Mouse (Mus musculus) ES-Bruce4 (cell line): ENCODE data around the gene Prkag2. TPM values are rescaled to one million over a fixed set of nuclear protein-coding genes. Genes with fewer than 3 reads are reported as not detected.

Experiments used
- H3K27ac ChIP-seq: 2 replicates; pipeline ENCODE4 v1.5.1; 2012; ENCODE audit warnings: low read length, inconsistent platforms; ENCODE audit not compliant: insufficient read depth
- H3K27me3 ChIP-seq: 2 replicates; pipeline ENCODE4 v1.6.1; 2012; ENCODE audit warnings: mild to moderate bottlenecking, low read length, inconsistent platforms; ENCODE audit not compliant: control insufficient read depth, poor library complexity, insufficient read depth, severe bottlenecking
- H3K36me3 ChIP-seq: 2 replicates; pipeline ENCODE4 v1.6.1; 2012; ENCODE audit warnings: inconsistent platforms, mild to moderate bottlenecking, low read length, moderate library complexity; ENCODE audit not compliant: control insufficient read depth, poor library complexity, insufficient read depth, severe bottlenecking
- H3K4me1 ChIP-seq: one replicate; pipeline ENCODE4 v1.8.1; 2011; ENCODE audit warnings: low read length; ENCODE audit not compliant: control insufficient read depth, insufficient read depth
- H3K4me3 ChIP-seq: 2 replicates; pipeline ENCODE4 v1.5.1; 2011; ENCODE audit warnings: low read depth, mild to moderate bottlenecking, low read length
- H3K9ac ChIP-seq: 2 replicates; pipeline ENCODE4 v1.6.1; 2012; ENCODE audit warnings: low read depth, mild to moderate bottlenecking, inconsistent platforms; ENCODE audit not compliant: poor library complexity, severe bottlenecking
- H3K9me3 ChIP-seq: replicated peaks from 2 replicates; pipeline ENCODE4 v1.6.1; 2012; ENCODE audit warnings: mild to moderate bottlenecking, low read length, inconsistent platforms; ENCODE audit not compliant: control insufficient read depth, poor library complexity, insufficient read depth, severe bottlenecking
- CTCF ChIP-seq: IDR thresholded peaks from one replicate; pipeline ENCODE4 v1.8.1; 2011; ENCODE audit warnings: low read depth, low read length
- EP300 ChIP-seq: IDR thresholded peaks from 2 replicates; pipeline ENCODE4 v1.6.1; 2011; ENCODE audit warnings: low read depth, low read length; ENCODE audit not compliant: insufficient read depth
- POLR2A ChIP-seq: IDR thresholded peaks from one replicate; pipeline ENCODE4 v1.8.1; 2011; ENCODE audit warnings: low read length; ENCODE audit not compliant: insufficient read depth
- polyA plus RNA-seq: library from polyadenylated mRNA; stranded (reverse); fragments of >200 nt; gene quantifications from 2 replicates; pipeline ENCODE4 v1.2.4, GENCODE M21; 2011; ENCODE audit warnings: low read depth; ENCODE audit not compliant: missing spikeins, insufficient read depth, insufficient read length

Gene Prkag2
- polyA plus RNA-seq, 1 experiment, result 22.0 TPM

DNA sequence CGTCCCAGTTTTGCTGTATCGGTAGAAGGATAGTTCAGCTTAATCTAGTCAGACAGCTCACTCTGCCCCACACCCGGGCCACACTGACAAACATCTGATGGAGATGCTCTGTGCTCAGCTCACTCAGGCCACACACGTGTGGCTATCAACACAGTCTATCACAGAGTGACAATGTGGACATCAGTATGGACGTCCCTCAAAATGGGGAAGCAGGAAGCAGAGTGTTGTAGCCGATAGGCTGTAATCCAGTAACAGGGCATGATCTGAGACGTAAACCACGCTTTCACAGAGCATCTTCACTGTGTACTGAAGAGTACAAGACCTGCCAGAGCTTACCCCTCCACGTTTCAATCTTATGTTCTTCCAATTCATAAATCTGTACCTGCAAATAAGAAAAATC lies 223.8 kb downstream of the Prkag2 start:
- H3K9me3 ChIP-seq, result no peaks in the 10 kb centered on the region
- H3K27ac ChIP-seq, result no peak overlapping the region
- H3K27me3 ChIP-seq, result no peaks in the 10 kb centered on the region
- H3K4me3 ChIP-seq, result no peak overlapping the region
- TF ChIP-seq CTCF (no peak), EP300 (no peak), POLR2A (no peak)
- no peaks in the 10 kb centered on the region for H3K4me1 ChIP-seq
- H3K36me3 ChIP-seq, result no peaks in the 10 kb centered on the region
- no peak overlapping the region for H3K9ac ChIP-seq

DNA sequence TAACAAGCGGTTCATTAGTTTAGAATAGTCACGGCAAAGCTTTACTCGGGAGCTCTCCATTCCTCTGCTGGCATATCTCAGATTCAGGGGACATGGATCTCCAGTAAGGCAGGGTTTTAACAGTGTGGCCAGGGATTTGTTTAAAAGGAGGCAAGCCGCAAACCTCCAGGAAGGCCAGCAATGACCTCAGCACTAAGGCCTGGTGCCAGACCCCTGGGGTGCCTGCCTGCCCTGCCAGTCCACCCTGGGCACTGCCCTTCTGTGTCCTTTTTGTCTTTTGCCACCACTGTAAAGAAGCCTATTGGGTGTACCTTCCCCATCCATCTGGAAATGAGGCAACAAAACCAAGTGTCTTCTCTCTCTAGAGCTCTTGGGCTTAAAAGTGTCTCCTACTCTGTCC lies 226.3 kb downstream of the Prkag2 start:
- Histone ChIP-seq H3K9ac (no peak overlapping the region), H3K4me3 (no peak overlapping the region), H3K4me1 (no peaks in the 10 kb centered on the region), H3K36me3 (no peaks in the 10 kb centered on the region), H3K27me3 (no peaks in the 10 kb centered on the region), H3K9me3 (no peaks in the 10 kb centered on the region), H3K27ac (no peak overlapping the region)
- TF ChIP-seq POLR2A (no peak), EP300 (no peak), CTCF (no peak)

DNA sequence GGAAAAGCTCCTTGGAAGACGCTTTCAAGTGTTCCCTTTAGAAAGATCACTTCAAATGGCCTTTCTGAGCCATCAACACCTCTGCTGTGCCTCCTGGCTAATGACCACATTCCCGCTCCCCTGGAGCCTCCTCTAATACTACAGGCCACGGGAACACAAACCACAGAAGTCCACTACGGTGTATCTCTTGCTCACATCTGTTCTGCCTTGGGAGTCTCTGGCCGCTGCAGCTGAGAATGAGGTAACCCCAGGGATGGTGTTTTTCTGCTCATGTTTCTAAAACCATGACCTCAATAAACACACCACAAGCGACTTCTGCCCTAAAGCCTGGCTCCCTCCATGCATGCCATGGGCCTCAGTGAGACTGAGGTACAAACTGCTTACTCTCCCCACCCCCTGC lies 227.2 kb downstream of the Prkag2 start:
- no peak overlapping the region for H3K4me3 ChIP-seq
- no peak overlapping the region for H3K27ac ChIP-seq
- H3K9ac ChIP-seq, result no peak overlapping the region
- no peaks in the 10 kb centered on the region for H3K36me3 ChIP-seq
- no peaks in the 10 kb centered on the region for H3K4me1 ChIP-seq
- H3K9me3 ChIP-seq, result no peaks in the 10 kb centered on the region
- no peaks in the 10 kb centered on the region for H3K27me3 ChIP-seq
- no peak for TF ChIP-seq EP300
- no peak for TF ChIP-seq POLR2A
- TF ChIP-seq CTCF, result no peak

GRCm38 (mm10) chr5:24871276-24871675 lies 229.2 kb downstream of the Prkag2 start:
- no peaks in the 10 kb centered on the region for H3K36me3 ChIP-seq

GRCm38 (mm10) chr5:24869796-24870289 lies 230.6 kb downstream of the Prkag2 start:
- H3K27me3 ChIP-seq, result no peaks in the 10 kb centered on the region
- H3K9ac ChIP-seq, result no peak overlapping the region
- H3K27ac ChIP-seq, result no peak overlapping the region
- TF ChIP-seq EP300 (no peak), CTCF (no peak), POLR2A (no peak)
- no peaks in the 10 kb centered on the region for H3K36me3 ChIP-seq
- H3K9me3 ChIP-seq, result no peaks in the 10 kb centered on the region
- H3K4me3 ChIP-seq, result no peak overlapping the region
- no peaks in the 10 kb centered on the region for H3K4me1 ChIP-seq

More at GRCm38 (mm10) chr5:24871276-24871675, 229.2 kb downstream of the Prkag2 start:
- no peaks in the 10 kb centered on the region for H3K27me3 ChIP-seq
- no peak overlapping the region for H3K9ac ChIP-seq
- H3K27ac ChIP-seq, result no peak overlapping the region
- no peak overlapping the region for H3K4me3 ChIP-seq
- H3K4me1 ChIP-seq, result no peaks in the 10 kb centered on the region
- no peaks in the 10 kb centered on the region for H3K9me3 ChIP-seq
- TF ChIP-seq POLR2A, result no peak
- TF ChIP-seq CTCF, result no peak
- no peak for TF ChIP-seq EP300

- H3K4me1 ChIP-seq, result no peaks in the 10 kb centered on the region
- H3K27me3 ChIP-seq, result no peaks in the 10 kb centered on the region
- no peaks in the 10 kb centered on the region for H3K36me3 ChIP-seq
- no peak overlapping the region for H3K27ac ChIP-seq
- H3K4me3 ChIP-seq, result no peak overlapping the region
- no peak overlapping the region for H3K9ac ChIP-seq
- H3K9me3 ChIP-seq, result no peaks in the 10 kb centered on the region
- no peak for TF ChIP-seq CTCF
- no peak for TF ChIP-seq POLR2A
- TF ChIP-seq EP300, result no peak
These were observed 236.6 kb downstream of the Prkag2 start for GRCm38 (mm10) chr5:24863804-24864203.
